Mouse (Mus musculus): ENCODE measurements around the gene Nfe2l1. TPM values are rescaled to one million over a fixed set of nuclear protein-coding genes. Genes with fewer than 3 reads are reported as not detected.
A peak's percentile ranks its signal among the peaks of the same experiment; 100 is the strongest.
"Not testable (repeated sequence)": the region's sequence is repeated elsewhere in the genome, so short reads cannot be mapped to it uniquely, and the experiment has no call there.

Gene Nfe2l1
- polyA plus RNA-seq, 1 experiment = 63.0 TPM

GRCm38 (mm10) chr11:96786731-96787450 lies 42.9 kb downstream of the Nfe2l1 start:
- no peak for TF ChIP-seq POLR2A (IDR thresholded peaks at IDR 0.05; ENCODE audit: low read depth, low read length)
- no peak for TF ChIP-seq CTCF (IDR thresholded peaks at IDR 0.05; ENCODE audit: extremely low read depth, insufficient read depth, insufficient read length, insufficient replicate concordance)
- no peak for DNase-seq (ENCODE audit: low read depth in 1 of 2, low spot score in 2 of 2)
- no peaks in the 10 kb centered on the region for H3K27me3 ChIP-seq (ENCODE audit: control insufficient read depth, insufficient read depth, low read length)
- WGBS = 84% methylated on average over 9 of the region's 9 CpGs
- H3K36me3 ChIP-seq (ENCODE audit: control insufficient read depth, insufficient read depth, low read length) = no peaks in the 10 kb centered on the region
- no peak overlapping the region for H3K4me3 ChIP-seq (ENCODE audit: extremely low read depth, insufficient read depth, insufficient read length)
- H3K27ac ChIP-seq (ENCODE audit: insufficient read depth, low read length) = no peak overlapping the region
- peaks cover 9% of the 10 kb centered on the region; the same call in 1 of the 2 replicates for H3K4me1 ChIP-seq (ENCODE audit: control insufficient read depth, insufficient read depth, insufficient read length)

- 23% methylated on average over 7 of the region's 7 CpGs for WGBS
- TF ChIP-seq CTCF (IDR thresholded peaks at IDR 0.05; ENCODE audit: extremely low read depth, insufficient read depth, insufficient read length, insufficient replicate concordance) = peak; percentile 52; the same call in 1 of the 2 replicates
- H3K36me3 ChIP-seq (ENCODE audit: control insufficient read depth, insufficient read depth, low read length); H3K27ac ChIP-seq (ENCODE audit: insufficient read depth, low read length); H3K4me3 ChIP-seq (ENCODE audit: extremely low read depth, insufficient read depth, insufficient read length); H3K4me1 ChIP-seq (ENCODE audit: control insufficient read depth, insufficient read depth, insufficient read length); H3K27me3 ChIP-seq (ENCODE audit: control insufficient read depth, insufficient read depth, low read length): not testable (repeated sequence)
- DNase-seq (ENCODE audit: low read depth in 1 of 2, low spot score in 2 of 2) = peak; percentile 31 to 73
Measured at GRCm38 (mm10) chr11:96784847-96785246, 44.9 kb downstream of the Nfe2l1 start.

- no peak for DNase-seq (ENCODE audit: low read depth in 1 of 2, low spot score in 2 of 2)
- peaks cover 5% of the 10 kb centered on the region; the same call in 1 of the 2 replicates for H3K4me1 ChIP-seq (ENCODE audit: control insufficient read depth, insufficient read depth, insufficient read length)
- TF ChIP-seq POLR2A (IDR thresholded peaks at IDR 0.05; ENCODE audit: low read depth, low read length) (no peak), CTCF (IDR thresholded peaks at IDR 0.05; ENCODE audit: extremely low read depth, insufficient read depth, insufficient read length, insufficient replicate concordance) (no peak)
- H3K36me3 ChIP-seq (ENCODE audit: control insufficient read depth, insufficient read depth, low read length) = no peaks in the 10 kb centered on the region
- H3K27ac ChIP-seq (ENCODE audit: insufficient read depth, low read length) = no peak overlapping the region
- WGBS = 78% methylated on average over 2 of the region's 2 CpGs
- H3K27me3 ChIP-seq (ENCODE audit: control insufficient read depth, insufficient read depth, low read length) = no peaks in the 10 kb centered on the region
- H3K4me3 ChIP-seq (ENCODE audit: extremely low read depth, insufficient read depth, insufficient read length) = no peak overlapping the region
Measured at GRCm38 (mm10) chr11:96781425-96781824, 48.3 kb downstream of the Nfe2l1 start.

GRCm38 (mm10) chr11:96780306-96780705 lies 49.5 kb downstream of the Nfe2l1 start:
- Histone ChIP-seq H3K27me3 (ENCODE audit: control insufficient read depth, insufficient read depth, low read length) (no peaks in the 10 kb centered on the region), H3K36me3 (ENCODE audit: control insufficient read depth, insufficient read depth, low read length) (no peaks in the 10 kb centered on the region), H3K27ac (ENCODE audit: insufficient read depth, low read length) (no peak overlapping the region), H3K4me1 (ENCODE audit: control insufficient read depth, insufficient read depth, insufficient read length) (peaks cover 8% of the 10 kb centered on the region; the same call in 1 of the 2 replicates), H3K4me3 (ENCODE audit: extremely low read depth, insufficient read depth, insufficient read length) (no peak overlapping the region)
- whole genome bisulfite sequencing = 90% methylated on average over 5 of the region's 5 CpGs
- no peak for DNase-seq (ENCODE audit: low read depth in 1 of 2, low spot score in 2 of 2)
- no peak for TF ChIP-seq POLR2A (IDR thresholded peaks at IDR 0.05; ENCODE audit: low read depth, low read length)
- TF ChIP-seq CTCF (IDR thresholded peaks at IDR 0.05; ENCODE audit: extremely low read depth, insufficient read depth, insufficient read length, insufficient replicate concordance) = no peak

GRCm38 (mm10) chr11:96778061-96778627 lies 51.6 kb downstream of the Nfe2l1 start:
- 60% methylated on average over 10 of the region's 10 CpGs for WGBS
- DNase-seq (ENCODE audit: low read depth in 1 of 2, low spot score in 2 of 2); H3K36me3 ChIP-seq (ENCODE audit: control insufficient read depth, insufficient read depth, low read length); H3K27me3 ChIP-seq (ENCODE audit: control insufficient read depth, insufficient read depth, low read length): not testable (repeated sequence)
- peak overlapping the region; percentile 86 for H3K4me3 ChIP-seq (ENCODE audit: extremely low read depth, insufficient read depth, insufficient read length)
- H3K4me1 ChIP-seq (ENCODE audit: control insufficient read depth, insufficient read depth, insufficient read length) = peaks cover 16% of the 10 kb centered on the region; the same call in 1 of the 2 replicates
- peak overlapping the region; percentile 79 for H3K27ac ChIP-seq (ENCODE audit: insufficient read depth, low read length)

- Histone ChIP-seq H3K4me3 (ENCODE audit: extremely low read depth, insufficient read depth, insufficient read length) (peak within 1 kb of the TSS; percentile 86), H3K36me3 (ENCODE audit: control insufficient read depth, insufficient read depth, low read length) (peaks cover 7% of the 10 kb centered on the region), H3K27ac (ENCODE audit: insufficient read depth, low read length) (peak within 1 kb of the TSS; percentile 79), H3K4me1 (ENCODE audit: control insufficient read depth, insufficient read depth, insufficient read length) (peaks cover 16% of the 10 kb centered on the region; the same call in 1 of the 2 replicates), H3K27me3 (ENCODE audit: control insufficient read depth, insufficient read depth, low read length) (no peaks in the 10 kb centered on the region)
- DNase-seq (ENCODE audit: low read depth in 1 of 2, low spot score in 2 of 2) = peak; percentile 97 to 100
- TF ChIP-seq CTCF (IDR thresholded peaks at IDR 0.05; ENCODE audit: extremely low read depth, insufficient read depth, insufficient read length, insufficient replicate concordance) (peak; percentile 71), POLR2A (IDR thresholded peaks at IDR 0.05; ENCODE audit: low read depth, low read length) (peak; percentile 87)
- WGBS = 2% methylated on average over 59 of the region's 59 CpGs
Measured at GRCm38 (mm10) chr11:96776968-96777962, 52.5 kb downstream of the Nfe2l1 start, which contains the start of gene Snx11. Snx11 (minus strand) TSS chr11:96777559.
